Mouse (Mus musculus) embryonic fibroblast, embryonic 13.5 days (primary cell): ENCODE results near the gene Cyp26b1.

Source experiments
- CTCF ChIP-seq: IDR thresholded peaks from 2 replicates; pipeline ENCODE4 v1.5.1; 2011; ENCODE audit warnings: mild to moderate bottlenecking, control low read depth, low read length, moderate library complexity, borderline replicate concordance; ENCODE audit not compliant: insufficient read depth
- POLR2A ChIP-seq: IDR thresholded peaks from 2 replicates; pipeline ENCODE4 v1.6.1; 2011; ENCODE audit warnings: low read depth, mild to moderate bottlenecking, control low read depth, low read length, moderate library complexity

DNA sequence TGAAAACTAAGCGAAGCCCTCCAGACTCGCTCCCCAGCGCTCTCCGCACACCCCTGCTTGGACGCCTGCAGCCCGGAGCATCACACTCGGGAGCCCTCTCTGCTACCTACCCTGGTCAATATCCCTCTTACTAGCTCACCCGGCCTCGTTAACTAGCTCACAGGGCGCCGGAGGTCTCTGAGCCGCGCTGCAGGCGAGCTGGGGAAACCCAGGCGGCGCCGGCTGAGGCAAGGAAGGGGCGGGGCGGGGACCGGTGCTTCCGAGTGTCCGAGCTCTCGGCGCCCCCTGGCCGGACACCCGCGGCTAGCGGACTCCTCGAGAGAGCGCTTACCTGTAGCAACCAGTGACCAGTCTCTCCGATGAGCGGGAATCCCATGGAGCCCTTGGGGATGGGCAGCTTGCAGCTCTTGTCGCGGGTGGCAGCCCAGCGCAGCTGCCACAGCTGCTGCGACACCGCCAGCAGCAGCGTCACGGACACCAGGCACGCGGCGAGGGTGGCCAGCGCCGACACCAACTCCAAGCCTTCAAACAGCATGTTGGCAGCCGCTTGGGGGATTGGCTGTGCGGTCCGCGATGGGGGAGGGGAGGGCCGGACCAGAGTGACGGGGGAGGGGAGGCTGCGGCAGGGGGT lies 6.1 kb downstream of the Cyp26b1 start:
- TF ChIP-seq CTCF (no peak), POLR2A (no peak)
